Mouse (Mus musculus) midbrain, embryonic 14.5 days (tissue): ENCODE data around the gene Hdac5. TPM values are rescaled to one million over a fixed set of nuclear protein-coding genes. Genes with fewer than 3 reads are reported as not detected.

ENCODE experiments used
- ATAC-seq: fragments of 200-750 bp; cut with Nextera tagmentation; 2 replicates; pipeline ENCODE4 v1.8.0; 2017; ENCODE audit warnings: moderate number of reproducible peaks, moderate library complexity; ENCODE audit not compliant: low FRiP score, low TSS enrichment
- DNase-seq: peaks from one replicate; pipeline ENCODE4 v3.0.0-alpha.2; 2015
- H3K27ac ChIP-seq: fragments of 300-500 bp; sonication (generic); replicated peaks from 2 replicates; pipeline ENCODE4 v1.5.1; 2014; ENCODE audit warnings: mild to moderate bottlenecking, low read depth, low read length, moderate library complexity
- H3K27me3 ChIP-seq: fragments of 300-500 bp; sonication (generic); 2 replicates; pipeline ENCODE4 v1.6.1; 2014; ENCODE audit warnings: low read length, control low read depth, mixed read lengths; ENCODE audit not compliant: control insufficient read depth, insufficient read depth
- H3K36me3 ChIP-seq: fragments of 300-500 bp; sonication (generic); 2 replicates; pipeline ENCODE4 v1.6.1; 2014; ENCODE audit warnings: low read length, control low read depth; ENCODE audit not compliant: control insufficient read depth, insufficient read depth
- H3K4me1 ChIP-seq: fragments of 300-500 bp; sonication (generic); 2 replicates; pipeline ENCODE4 v1.6.1; 2014; ENCODE audit warnings: mild to moderate bottlenecking, antibody characterized with exemption, low read length, control low read depth; ENCODE audit not compliant: control insufficient read depth, insufficient read depth
- H3K4me2 ChIP-seq: fragments of 300-500 bp; sonication (generic); 2 replicates; pipeline ENCODE4 v1.6.1; 2014; ENCODE audit warnings: mild to moderate bottlenecking, low read length, moderate library complexity
- H3K4me3 ChIP-seq: fragments of 300-500 bp; sonication (generic); replicated peaks from 2 replicates; pipeline ENCODE4 v1.5.1; 2014; ENCODE audit warnings: low read depth, low read length
- H3K9ac ChIP-seq: fragments of 300-500 bp; sonication (generic); replicated peaks from 2 replicates; pipeline ENCODE4 v1.6.1; 2014; ENCODE audit warnings: mild to moderate bottlenecking, low read length, moderate library complexity
- H3K9me3 ChIP-seq: fragments of 300-500 bp; sonication (generic); 2 replicates; pipeline ENCODE4 v1.6.1; 2016; ENCODE audit warnings: low read length, control low read depth, mixed read lengths; ENCODE audit not compliant: control insufficient read depth
- WGBS: fragments of 180-500 bp; shearing (Covaris S2); extraction: QIAGEN DNeasy Blood & Tissue Kit; methylation state at CpG from one replicate; pipeline ENCODE4 v1.1.7; 2014; 5-methylcytosine and 5-hydroxymethylcytosine counted together
- microRNA-seq: library from miRNA; unstranded; fragments of <30 nt; microRNA quantifications from one replicate; pipeline ENCODE4, GENCODE M21; 2016
- polyA plus RNA-seq: library from polyadenylated mRNA; unstranded; fragments of >200 nt; fragmentation: Nextera tagmentation; extraction: Ambion mirVana; gene quantifications from 2 replicates; pipeline ENCODE4 v1.2.1, GENCODE M21; 2014

Hdac5 gene
- polyA plus RNA-seq, 1 experiment from 2014 or later = 56.6 TPM

DNA sequence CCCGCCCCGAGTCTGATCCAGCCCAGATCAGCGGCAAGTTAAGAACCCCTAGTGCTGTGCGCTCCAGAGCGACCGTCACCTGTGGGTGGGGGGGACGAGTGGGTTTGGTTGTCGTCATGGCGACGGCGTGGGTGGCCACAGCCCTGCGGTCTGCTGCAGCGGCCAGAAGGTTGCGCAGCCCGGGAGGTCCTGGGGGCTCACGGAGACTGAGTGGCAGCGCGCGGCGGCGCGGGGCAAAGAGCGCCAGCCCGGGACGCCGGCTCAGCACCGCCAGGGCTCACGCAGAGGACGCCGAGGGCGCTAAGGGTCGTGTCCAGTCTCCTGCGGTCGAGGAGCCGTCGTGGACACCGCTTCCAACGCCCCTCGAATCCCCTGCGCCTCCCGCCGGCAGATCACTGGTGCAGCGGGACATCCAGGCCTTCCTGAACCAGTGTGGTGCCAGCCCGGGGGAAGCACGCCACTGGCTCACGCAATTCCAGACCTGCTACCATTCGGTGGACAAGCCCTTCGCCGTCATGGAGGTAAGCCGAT is 84.4 kb downstream of the Hdac5 start, which contains the start of gene Nags:
Gene Nags, plus strand, starts transcription at position 43 of the 531 bp plus-strand sequence.
- Histone ChIP-seq H3K4me2 (peak within 1 kb of the TSS; percentile 37), H3K27ac (no peak within 1 kb of the TSS), H3K27me3 (peaks cover 56% of the 10 kb centered on the region), H3K9ac (no peak within 1 kb of the TSS), H3K36me3 (no peaks in the 10 kb centered on the region), H3K9me3 (no peaks in the 10 kb centered on the region), H3K4me3 (peak within 1 kb of the TSS; percentile 14; the same call in 1 of the 2 replicates), H3K4me1 (0 out of 2 replicates have a peak, but pooled peaks cover 3% of the 10 kb centered on the region)
- ATAC-seq (no peak), DNase-seq (no peak)
- WGBS = 2% methylated on average over 50 of the region's 50 CpGs

- Histone ChIP-seq H3K9ac (no peak overlapping the region), H3K4me3 (peak overlapping the region; percentile 14; the same call in 1 of the 2 replicates), H3K27me3 (peaks cover 56% of the 10 kb centered on the region), H3K9me3 (no peaks in the 10 kb centered on the region), H3K4me1 (0 out of 2 replicates have a peak, but pooled peaks cover 3% of the 10 kb centered on the region), H3K4me2 (peak overlapping the region; percentile 37), H3K27ac (no peak overlapping the region), H3K36me3 (no peaks in the 10 kb centered on the region)
- ATAC-seq (no peak), DNase-seq (no peak)
- WGBS = 22% methylated on average over 13 of the region's 13 CpGs
Measured at GRCm38 (mm10) chr11:102144957-102145470, 85.0 kb downstream of the Hdac5 start.

Small RNA genes within 50 kb of the gene (microRNA-seq; reads per million reads assigned to microRNA genes)
- 1.5 reads per million, percentile 3 among the genes with 10 or more reads in this experiment for gene Mir8101

Other genes starting within 250 kb of the Hdac5 start
- gene Cfap97d1, start 245.9 kb downstream of the Hdac5 start, polyA plus RNA-seq = not detected in 2 replicates
- 16.5 and 17.2 TPM in 2 replicates for gene Dusp3, start 243.2 kb downstream of the Hdac5 start, polyA plus RNA-seq
- gene Mpp3, start 201.7 kb downstream of the Hdac5 start, polyA plus RNA-seq = 45.4 and 54.2 TPM in 2 replicates
- gene Cd300lg, start 188.7 kb downstream of the Hdac5 start, polyA plus RNA-seq = 0.15 and 0.17 TPM in 2 replicates
- gene Mpp2, start 141.7 kb downstream of the Hdac5 start, polyA plus RNA-seq = 22.5 and 23.9 TPM in 2 replicates
- gene Ppy, start 128.8 kb downstream of the Hdac5 start, polyA plus RNA-seq = not detected in 2 replicates
- not detected in 2 replicates for gene Pyy, start 122.3 kb downstream of the Hdac5 start, polyA plus RNA-seq
- 0.08 TPM in 1 of 2 replicates, not detected in the other for gene Nags, start 84.7 kb downstream of the Hdac5 start, polyA plus RNA-seq
- gene Tmem101, start 73.8 kb downstream of the Hdac5 start, polyA plus RNA-seq = 32.8 and 36.1 TPM in 2 replicates
- 76.0 and 80.9 TPM in 2 replicates for gene Lsm12, start 44.9 kb downstream of the Hdac5 start, polyA plus RNA-seq
- 31.6 and 43.7 TPM in 2 replicates for gene G6pc3, start 40.5 kb downstream of the Hdac5 start, polyA plus RNA-seq
- gene BC030867, start 18.7 kb upstream of the Hdac5 start, polyA plus RNA-seq = 2.6 and 3.0 TPM in 2 replicates
- gene Asb16, start 38.6 kb upstream of the Hdac5 start, polyA plus RNA-seq = 0.12 TPM in 1 of 2 replicates, not detected in the other
- 76.4 and 78.4 TPM in 2 replicates for gene Tmub2, start 54.8 kb upstream of the Hdac5 start, polyA plus RNA-seq
- gene Atxn7l3, start 66.5 kb upstream of the Hdac5 start, polyA plus RNA-seq = 38.5 and 42.4 TPM in 2 replicates
- 77.6 and 84.4 TPM in 2 replicates for gene Ubtf, start 89.6 kb upstream of the Hdac5 start, polyA plus RNA-seq
- 0.51 and 2.3 TPM in 2 replicates for gene Slc4a1, start 136.0 kb upstream of the Hdac5 start, polyA plus RNA-seq
- gene Rundc3a, start 163.2 kb upstream of the Hdac5 start, polyA plus RNA-seq = 113 and 165 TPM in 2 replicates
- gene Slc25a39, start 177.8 kb upstream of the Hdac5 start, polyA plus RNA-seq = 132 and 144 TPM in 2 replicates
- gene Grn, start 200.1 kb upstream of the Hdac5 start, polyA plus RNA-seq = 33.1 and 45.5 TPM in 2 replicates
- 28.6 and 50.4 TPM in 2 replicates for gene Fam171a2, start 217.5 kb upstream of the Hdac5 start, polyA plus RNA-seq
- 5.4 and 7.7 TPM in 2 replicates for gene Itga2b, start 240.0 kb upstream of the Hdac5 start, polyA plus RNA-seq